Mouse (Mus musculus) spleen, adult 2 months (tissue): Measurements from ENCODE around the gene Krtcap2. TPM values are rescaled to one million over a fixed set of nuclear protein-coding genes. Genes with fewer than 3 reads are reported as not detected.

ENCODE experiments used
- DNase-seq, 2 experiments: peaks; one replicate each; pipeline versions ENCODE4 v3.0.0 to v3.0.0-alpha.2; 2012 to 2021; ENCODE audit warnings: low spot score in 2 of 2, low read depth in 1 of 2
- H3K27ac ChIP-seq: fragments of 200-500 bp; 2 replicates; pipeline ENCODE4 v1.5.1; 2012; ENCODE audit warnings: low read length, inconsistent platforms; ENCODE audit not compliant: insufficient read depth
- H3K27me3 ChIP-seq: fragments of 200-500 bp; 2 replicates; pipeline ENCODE4 v1.6.1; 2012; ENCODE audit warnings: mild to moderate bottlenecking, moderate library complexity, low read length, inconsistent platforms; ENCODE audit not compliant: control insufficient read depth, insufficient read depth
- H3K36me3 ChIP-seq: fragments of 200-500 bp; 2 replicates; pipeline ENCODE4 v1.6.1; 2012; ENCODE audit warnings: mild to moderate bottlenecking, low read length, inconsistent platforms; ENCODE audit not compliant: control insufficient read depth, insufficient read depth
- H3K4me1 ChIP-seq: fragments of 200-500 bp; 2 replicates; pipeline ENCODE4 v1.6.1; 2011; ENCODE audit warnings: inconsistent platforms; ENCODE audit not compliant: control insufficient read depth, insufficient read depth, insufficient read length
- H3K4me3 ChIP-seq: fragments of 200-500 bp; 2 replicates; pipeline ENCODE4 v1.5.1; 2011; ENCODE audit warnings: mild to moderate bottlenecking, inconsistent platforms; ENCODE audit not compliant: insufficient read depth, insufficient read length; ENCODE audit errors: extremely low read depth
- CTCF ChIP-seq: fragments of 200-500 bp; IDR thresholded peaks from 2 replicates; pipeline ENCODE4 v1.5.1; 2011; ENCODE audit warnings: mild to moderate bottlenecking, inconsistent platforms; ENCODE audit not compliant: insufficient read depth, insufficient read length, insufficient replicate concordance; ENCODE audit errors: extremely low read depth
- POLR2A ChIP-seq: fragments of 200-500 bp; IDR thresholded peaks from 2 replicates; pipeline ENCODE4 v1.6.1; 2011; ENCODE audit warnings: low read depth, low read length, inconsistent platforms
- WGBS: fragments of 180-500 bp; shearing (Covaris S2); methylation state at CpG from one replicate; pipeline ENCODE4 v1.1.7; 2018; 5-methylcytosine and 5-hydroxymethylcytosine counted together
- polyA plus RNA-seq: library from polyadenylated mRNA; depleted of rRNA; stranded (reverse); fragments of >200 nt; gene quantifications from 2 replicates; pipeline ENCODE4 v1.2.3, GENCODE M21; 2012

The Krtcap2 gene
- polyA plus RNA-seq, 1 experiment = 93.5 TPM

GRCm38 (mm10) chr3:89221167-89221566, 24.6 kb upstream of the Krtcap2 start:
- Histone ChIP-seq H3K36me3 (no peaks in the 10 kb centered on the region), H3K27ac (no peak overlapping the region), H3K4me1 (no peaks in the 10 kb centered on the region), H3K4me3 (no peak overlapping the region), H3K27me3 (no peaks in the 10 kb centered on the region)
- TF ChIP-seq CTCF = no peak
- no peak for TF ChIP-seq POLR2A
- 90% methylated on average over 5 of the region's 5 CpGs for WGBS
- no peak for DNase-seq

GRCm38 (mm10) chr3:89224796-89225195, 21.0 kb upstream of the Krtcap2 start:
- Histone ChIP-seq H3K4me1 (peaks cover 7% of the 10 kb centered on the region; the same call in 1 of the 2 replicates), H3K4me3 (no peak overlapping the region), H3K36me3 (no peaks in the 10 kb centered on the region), H3K27me3 (peaks cover 8% of the 10 kb centered on the region; the same call in 1 of the 2 replicates), H3K27ac (no peak overlapping the region)
- no peak for TF ChIP-seq CTCF
- no peak for TF ChIP-seq POLR2A
- no peak for DNase-seq
- WGBS = 87% methylated on average over 11 of the region's 11 CpGs

- no peak overlapping the region for H3K27ac ChIP-seq
- no peak for DNase-seq
- H3K36me3 ChIP-seq = no peaks in the 10 kb centered on the region
- no peak overlapping the region for H3K4me3 ChIP-seq
- no peak for TF ChIP-seq CTCF
- TF ChIP-seq POLR2A = no peak
- whole genome bisulfite sequencing = 86% methylated on average over 12 of the region's 12 CpGs
- H3K27me3 ChIP-seq = peaks cover 8% of the 10 kb centered on the region; the same call in 1 of the 2 replicates
- H3K4me1 ChIP-seq = peaks cover 7% of the 10 kb centered on the region; the same call in 1 of the 2 replicates
Measured at GRCm38 (mm10) chr3:89225321-89225815, 20.4 kb upstream of the Krtcap2 start.

GRCm38 (mm10) chr3:89225918-89226317, 19.8 kb upstream of the Krtcap2 start:
- TF ChIP-seq CTCF (no peak), POLR2A (no peak)

GRCm38 (mm10) chr3:89226361-89226760, 19.4 kb upstream of the Krtcap2 start:
- Histone ChIP-seq H3K36me3 (no peaks in the 10 kb centered on the region), H3K4me1 (peaks cover 9% of the 10 kb centered on the region; the same call in 1 of the 2 replicates), H3K27ac (no peak overlapping the region), H3K27me3 (peaks cover 8% of the 10 kb centered on the region; the same call in 1 of the 2 replicates), H3K4me3 (no peak overlapping the region)
- TF ChIP-seq CTCF = no peak
- no peak for TF ChIP-seq POLR2A
- WGBS = 90% methylated on average over 11 of the region's 11 CpGs
- DNase-seq = no peak

More at GRCm38 (mm10) chr3:89225918-89226317, 19.8 kb upstream of the Krtcap2 start:
- peaks cover 8% of the 10 kb centered on the region; the same call in 1 of the 2 replicates for H3K27me3 ChIP-seq
- DNase-seq = no peak
- H3K27ac ChIP-seq = no peak overlapping the region
- 60% methylated on average over 4 of the region's 4 CpGs for WGBS
- H3K36me3 ChIP-seq = no peaks in the 10 kb centered on the region
- H3K4me3 ChIP-seq = no peak overlapping the region
- peaks cover 7% of the 10 kb centered on the region; the same call in 1 of the 2 replicates for H3K4me1 ChIP-seq

- no peak for DNase-seq
- no peaks in the 10 kb centered on the region for H3K36me3 ChIP-seq
- no peak for TF ChIP-seq CTCF
- TF ChIP-seq POLR2A = no peak
- H3K27me3 ChIP-seq = peaks cover 8% of the 10 kb centered on the region; the same call in 1 of the 2 replicates
- H3K4me3 ChIP-seq = peak within 1 kb of the TSS; percentile 35; the same call in 1 of the 2 replicates
- H3K27ac ChIP-seq = no peak within 1 kb of the TSS
- H3K4me1 ChIP-seq = peaks cover 14% of the 10 kb centered on the region; the same call in 1 of the 2 replicates
- WGBS = 16% methylated on average over 21 of the region's 21 CpGs
Measured at GRCm38 (mm10) chr3:89226900-89227299, 18.9 kb upstream of the Krtcap2 start, which contains the start of gene Mtx1. Gene Mtx1, minus strand, starts transcription at chr3:89227088.
